In the genomic region with DNA sequence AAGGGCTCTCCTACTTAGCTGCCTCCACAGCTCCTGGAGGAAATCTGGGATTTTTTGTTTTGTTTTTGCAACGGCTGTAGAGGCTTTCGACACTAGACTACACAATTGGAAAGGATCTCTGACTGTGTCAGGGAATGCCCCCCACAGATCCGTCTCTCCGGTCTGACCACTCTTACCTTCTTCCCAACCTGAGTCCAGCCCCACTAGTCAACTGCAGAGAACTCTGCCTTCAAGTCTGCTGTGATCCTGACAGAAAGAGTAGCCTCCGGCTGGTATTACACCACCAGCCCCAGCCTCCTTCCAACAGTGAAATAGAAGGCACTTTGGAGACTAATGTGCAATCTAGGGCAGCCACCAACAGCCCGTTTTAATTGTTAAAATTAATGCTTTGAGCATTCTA, we compare ENCODE assay signal across 8 mouse cellular contexts. TPM values are rescaled to one million over a fixed set of nuclear protein-coding genes. Genes with fewer than 3 reads are reported as not detected.
DNase-seq lines count a peak whose midpoint lies in the region; ATAC-seq and TF ChIP-seq lines count a peak whose summit lies in the region.
"Had no signal": no experiment of that assay in that cellular context is flagged by ENCODE, and none has a peak within 500 bp of the region (broad histone marks: within the 10 kb centered on the region; RNA-seq: fewer than 3 reads in every experiment).

No protein-coding gene starts in this region.

- no peak for TF ChIP-seq CTCF in liver, embryonic 14.5 days (IDR thresholded peaks at IDR 0.05; ENCODE audit: low read depth)

- TF ChIP-seq EP300 in liver, embryonic 14.5 days (IDR thresholded peaks at IDR 0.05; ENCODE audit: low read depth), result no peak

- no peak for ATAC-seq in neural tube, embryonic 11.5 days (ENCODE audit: insufficient read depth, low FRiP score, low TSS enrichment)
- ATAC-seq in heart, embryonic 15.5 days (replicated peaks; ENCODE audit: insufficient number of reproducible peaks, insufficient read depth, low FRiP score, low read depth), result no peak
- no peak for ATAC-seq in liver, embryonic 14.5 days (ENCODE audit: insufficient read depth)
- ATAC-seq: activated CD4-positive, CD25-positive, alpha-beta regulatory T cell, adult 4 months had no signal

- H3K27me3 ChIP-seq in neural tube, embryonic 11.5 days (ENCODE audit: control insufficient read depth, insufficient read depth, low read length), result no peaks in the 10 kb centered on the region
- no peaks in the 10 kb centered on the region for H3K27me3 ChIP-seq in heart, embryonic 15.5 days
- H3K27me3 ChIP-seq in liver, embryonic 14.5 days (ENCODE audit: control insufficient read depth, insufficient read depth, low read length), result peaks cover 29% of the 10 kb centered on the region

- H3K4me3 ChIP-seq in neural tube, embryonic 11.5 days (ENCODE audit: low read depth, low read length), result peak overlapping the region; percentile 56
- peak overlapping the region; percentile 75 for H3K4me3 ChIP-seq in heart, embryonic 15.5 days
- peak overlapping the region; percentile 29 to 71; a peak in 3 of 4 replicates for H3K4me3 ChIP-seq in liver, embryonic 14.5 days (ENCODE audit: insufficient read depth in 1 of 2, low read depth in 2 of 2, low read length in 2 of 2)

- peaks cover 4% of the 10 kb centered on the region; the same call in 1 of the 2 replicates for H3K4me1 ChIP-seq in neural tube, embryonic 11.5 days (ENCODE audit: control insufficient read depth, insufficient read depth, low read length)
- peaks cover 59% of the 10 kb centered on the region for H3K4me1 ChIP-seq in heart, embryonic 15.5 days (replicated peaks)
- H3K4me1 ChIP-seq in liver, embryonic 14.5 days (replicated peaks; ENCODE audit: control insufficient read depth in 2 of 2, insufficient read depth in 2 of 2, low read length in 1 of 2), result peaks cover 4 to 32% of the 10 kb centered on the region in 2 experiments; a peak in 3 of 4 replicates

- 29% methylated on average over 6 of the region's 6 CpGs for WGBS in neural tube, embryonic 11.5 days
- 31% methylated on average over 6 of the region's 6 CpGs for WGBS in heart, embryonic 15.5 days
- WGBS in liver, embryonic 14.5 days (ENCODE audit: insufficient replicate concordance), result 50% methylated on average over 6 of the region's 6 CpGs

- no peak for DNase-seq in neural tube, embryonic 11.5 days (ENCODE audit: low spot score)
- DNase-seq in neural tube, embryonic 10.5 days (ENCODE audit: extremely low spot score, low spot score), result no peak
- DNase-seq in liver, embryonic 14.5 days (ENCODE audit: low read depth in 3 of 3, low spot score in 3 of 3), result no peak
- DNase-seq in right cerebral cortex, adult 18-20 months, result no peak
- DNase-seq in retina, postnatal 1 day, result no peak
- no peak for DNase-seq in adrenal gland, postnatal 14 days

- peak overlapping the region; percentile 87 for H3K4me2 ChIP-seq in neural tube, embryonic 11.5 days (ENCODE audit: low read depth)
- peak overlapping the region; percentile 73 for H3K4me2 ChIP-seq in heart, embryonic 15.5 days
- peak overlapping the region; percentile 87 for H3K4me2 ChIP-seq in liver, embryonic 14.5 days (ENCODE audit: low read depth)

- no peak overlapping the region; the same call in 1 of the 2 replicates for H3K9ac ChIP-seq in neural tube, embryonic 11.5 days (ENCODE audit: low read length)
- H3K9ac ChIP-seq in heart, embryonic 15.5 days, result peak overlapping the region; percentile 84
- H3K9ac ChIP-seq in liver, embryonic 14.5 days (replicated peaks), result peak overlapping the region; percentile 18; the same call in 1 of the 2 replicates

- H3K27ac ChIP-seq in neural tube, embryonic 11.5 days (ENCODE audit: low read depth, low read length), result no peak overlapping the region
- peak overlapping the region; percentile 93 for H3K27ac ChIP-seq in heart, embryonic 15.5 days
- no peak overlapping the region for H3K27ac ChIP-seq in liver, embryonic 14.5 days

- H3K36me3 ChIP-seq in neural tube, embryonic 11.5 days (ENCODE audit: control insufficient read depth, insufficient read depth, low read length), result no peaks in the 10 kb centered on the region
- H3K36me3 ChIP-seq in heart, embryonic 15.5 days, result peaks cover 5% of the 10 kb centered on the region; the same call in 1 of the 2 replicates
- H3K36me3 ChIP-seq in liver, embryonic 14.5 days (replicated peaks; ENCODE audit: control insufficient read depth, insufficient read depth, low read depth), result no peaks in the 10 kb centered on the region

- no peaks in the 10 kb centered on the region for H3K9me3 ChIP-seq in neural tube, embryonic 11.5 days (ENCODE audit: control insufficient read depth, low read length)
- no peaks in the 10 kb centered on the region for H3K9me3 ChIP-seq in heart, embryonic 15.5 days (replicated peaks)
- no peaks in the 10 kb centered on the region; the same call in 1 of the 2 replicates for H3K9me3 ChIP-seq in liver, embryonic 14.5 days (ENCODE audit: control insufficient read depth, low read length)

RNA-seq across cellular contexts. Expression of gene Sh3pxd2a, which starts 1.5 kb away (rescaled TPM):
- polyA plus RNA-seq in neural tube, embryonic 11.5 days (2014; fragmentation: Nextera tagmentation; extraction: Ambion mirVana), result 4.7 and 5.7 TPM in 2 replicates
- 5.3 and 7.2 TPM in 2 replicates for polyA plus RNA-seq in heart, embryonic 15.5 days (2015; fragmentation: Nextera tagmentation; extraction: Ambion mirVana)
- polyA plus RNA-seq in liver, embryonic 14.5 days (2012; rRNA removed), result 1.2 and 1.6 TPM in 2 replicates
- polyA plus RNA-seq in liver, embryonic 14.5 days (2014; fragmentation: Nextera tagmentation; extraction: Ambion mirVana), result 0.50 and 0.67 TPM in 2 replicates
- 107 and 136 TPM in 2 replicates for total RNA-seq in adrenal gland, postnatal 14 days (2021)
